Mouse (Mus musculus) midbrain, embryonic 12.5 days (tissue): ENCODE results near the gene Rhof. TPM values are rescaled to one million over a fixed set of nuclear protein-coding genes. Genes with fewer than 3 reads are reported as not detected.
A peak's percentile ranks its signal among the peaks of the same experiment; 100 is the strongest.

ENCODE experiments used
- ATAC-seq: fragments of 200-750 bp; cut with Nextera tagmentation; 2 replicates; pipeline ENCODE4 v1.8.0; 2017; ENCODE audit warnings: low read depth, moderate TSS enrichment, moderate library complexity; ENCODE audit not compliant: low FRiP score
- H3K27ac ChIP-seq: fragments of 300-500 bp; sonication (generic); replicated peaks from 2 replicates; pipeline ENCODE4 v1.5.1; 2016; ENCODE audit warnings: mild to moderate bottlenecking
- H3K27me3 ChIP-seq: fragments of 300-500 bp; sonication (generic); 2 replicates; pipeline ENCODE4 v1.6.1; 2016; ENCODE audit warnings: mild to moderate bottlenecking
- H3K36me3 ChIP-seq: fragments of 300-500 bp; sonication (generic); 2 replicates; pipeline ENCODE4 v1.6.1; 2016
- H3K4me1 ChIP-seq: fragments of 300-500 bp; sonication (generic); 2 replicates; pipeline ENCODE4 v1.6.1; 2016
- H3K4me2 ChIP-seq: fragments of 300-500 bp; sonication (generic); replicated peaks from 2 replicates; pipeline ENCODE4 v1.6.1; 2016; ENCODE audit warnings: mild to moderate bottlenecking, moderate library complexity
- H3K4me3 ChIP-seq: fragments of 300-500 bp; sonication (generic); 2 replicates; pipeline ENCODE4 v1.5.1; 2016; ENCODE audit warnings: mild to moderate bottlenecking
- H3K9ac ChIP-seq: fragments of 300-500 bp; sonication (generic); replicated peaks from 2 replicates; pipeline ENCODE4 v1.6.1; 2016; ENCODE audit warnings: mild to moderate bottlenecking, moderate library complexity
- H3K9me3 ChIP-seq: fragments of 300-500 bp; sonication (generic); 2 replicates; pipeline ENCODE4 v1.6.1; 2016; ENCODE audit warnings: mild to moderate bottlenecking
- WGBS: fragments of 180-500 bp; shearing (Covaris S2); methylation state at CpG from one replicate; pipeline ENCODE4 v1.1.7; 2016; 5-methylcytosine and 5-hydroxymethylcytosine counted together
- polyA plus RNA-seq: library from polyadenylated mRNA; unstranded; fragments of >200 nt; fragmentation: Nextera tagmentation; extraction: Ambion mirVana; gene quantifications from 2 replicates; pipeline ENCODE4 v1.2.1, GENCODE M21; 2016

Gene Rhof
- polyA plus RNA-seq, 1 experiment from 2014 or later, result 2.4 TPM

DNA sequence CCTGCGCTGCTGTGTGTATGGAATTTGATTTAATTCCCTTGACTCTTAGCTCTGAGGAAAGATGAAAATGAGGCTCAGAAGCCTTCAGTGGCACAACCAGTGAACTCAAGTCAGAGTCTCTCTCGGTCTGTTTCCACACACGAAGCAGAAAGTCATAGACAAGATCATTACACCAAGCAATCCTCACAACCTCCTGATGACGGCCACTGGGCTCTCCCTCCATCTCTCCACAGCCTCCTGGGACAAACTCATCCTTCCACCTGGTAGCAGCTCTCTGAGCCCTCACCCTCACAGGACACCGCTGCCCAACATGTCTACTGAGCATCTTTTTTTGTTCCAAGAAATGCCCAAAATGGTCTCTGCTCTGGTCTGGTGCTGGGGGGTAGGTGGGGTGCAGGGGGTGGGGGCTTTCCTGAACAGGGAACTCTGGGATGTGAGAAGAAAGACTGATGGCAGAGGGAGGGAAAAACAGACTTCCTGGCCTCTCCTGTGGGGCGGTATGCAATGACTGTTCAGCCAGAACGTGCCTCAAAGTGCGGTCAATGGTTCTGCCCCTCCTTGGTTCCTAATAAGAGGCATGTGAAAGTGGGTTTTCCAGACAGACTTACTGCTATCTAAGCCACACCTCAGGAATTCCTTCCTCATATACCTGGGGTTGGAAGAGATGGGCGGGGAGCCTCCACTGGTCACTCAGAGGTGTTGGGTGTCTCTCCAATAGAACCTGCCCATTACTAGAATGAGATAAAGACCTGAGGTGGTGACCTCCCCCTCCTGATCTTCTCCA is 2.3 kb downstream of the Rhof start:
- Histone ChIP-seq H3K4me1 (peaks cover 40% of the 10 kb centered on the region), H3K36me3 (peaks cover 64% of the 10 kb centered on the region), H3K4me3 (no peak overlapping the region), H3K9ac (no peak overlapping the region), H3K4me2 (no peak overlapping the region), H3K9me3 (no peaks in the 10 kb centered on the region), H3K27ac (no peak overlapping the region), H3K27me3 (peaks cover 7% of the 10 kb centered on the region; the same call in 1 of the 2 replicates)
- WGBS, result 91% methylated on average over 9 of the region's 9 CpGs
- no peak for ATAC-seq

DNA sequence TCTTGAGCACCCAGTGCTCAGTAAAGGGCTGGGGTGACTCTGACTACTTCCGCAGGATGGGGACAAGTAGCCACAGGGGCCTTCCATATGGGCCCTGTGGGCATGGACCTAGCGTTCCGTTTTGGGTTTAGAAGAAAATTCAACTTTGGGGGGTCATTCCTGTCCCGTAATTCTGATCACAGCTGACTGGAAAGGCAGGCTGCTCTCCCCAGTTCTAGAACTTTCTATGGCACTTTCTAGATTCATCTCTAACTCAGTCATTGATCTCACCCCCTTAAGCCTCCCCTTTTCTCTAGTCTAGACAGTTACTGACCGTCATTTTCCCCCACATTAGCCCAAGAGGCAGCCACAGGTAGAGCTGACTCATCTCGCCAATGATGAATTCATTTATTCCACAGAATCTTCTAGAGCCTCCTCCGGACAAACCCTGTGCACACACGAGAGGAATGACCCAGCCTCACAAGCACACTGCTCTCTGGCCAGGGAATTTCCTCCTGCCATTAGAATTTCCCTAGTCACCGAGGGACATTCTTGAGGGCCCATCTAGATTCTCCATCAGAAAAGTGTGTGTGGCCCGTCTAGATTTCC is 3.2 kb downstream of the Rhof start:
- no peak overlapping the region for H3K9ac ChIP-seq
- no peak for ATAC-seq
- H3K4me1 ChIP-seq, result peaks cover 30% of the 10 kb centered on the region
- H3K27ac ChIP-seq, result no peak overlapping the region
- WGBS, result 87% methylated on average over 10 of the region's 10 CpGs
- no peaks in the 10 kb centered on the region for H3K9me3 ChIP-seq
- H3K36me3 ChIP-seq, result peaks cover 59% of the 10 kb centered on the region
- no peak overlapping the region for H3K4me2 ChIP-seq
- H3K4me3 ChIP-seq, result no peak overlapping the region
- peaks cover 7% of the 10 kb centered on the region; the same call in 1 of the 2 replicates for H3K27me3 ChIP-seq

DNA sequence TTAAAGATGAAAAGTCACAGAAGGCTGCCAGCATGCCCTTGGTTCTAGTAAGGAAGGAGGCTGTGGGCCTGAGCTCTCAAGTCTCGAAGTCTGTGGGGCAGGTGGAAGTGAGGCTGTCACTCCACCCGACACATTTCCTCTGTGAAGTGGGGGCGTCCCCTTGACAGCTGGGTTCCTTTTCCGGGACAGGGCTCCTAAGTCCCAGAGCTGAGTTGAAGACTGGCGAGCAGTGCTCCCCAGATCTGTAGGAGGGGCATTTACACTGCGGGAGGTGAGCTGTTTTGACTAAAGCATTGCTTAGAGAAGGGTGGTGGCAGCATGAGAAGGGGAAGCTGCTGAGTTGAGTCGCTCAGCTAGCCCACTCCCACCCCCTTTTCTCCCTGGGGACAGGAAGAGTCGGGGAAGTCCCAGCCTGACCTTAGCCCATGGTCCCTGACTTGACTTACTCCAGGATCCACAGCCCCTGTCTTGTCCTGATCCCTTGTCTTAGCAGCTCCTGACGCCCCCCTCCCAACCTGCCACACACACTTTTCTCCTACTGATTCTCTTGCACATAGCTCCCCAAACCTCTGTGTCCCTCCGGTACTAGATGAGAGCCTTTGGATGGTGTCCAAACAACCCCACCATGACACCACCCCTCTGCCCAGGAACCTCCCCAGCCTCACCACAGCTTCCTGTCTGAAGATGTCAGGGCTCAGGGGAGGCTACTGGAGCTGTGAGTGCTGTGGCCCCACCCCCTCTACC is 3.9 kb downstream of the Rhof start:
- Histone ChIP-seq H3K27me3 (peaks cover 7% of the 10 kb centered on the region; the same call in 1 of the 2 replicates), H3K4me2 (no peak overlapping the region), H3K27ac (no peak overlapping the region), H3K36me3 (peaks cover 58% of the 10 kb centered on the region), H3K4me1 (peaks cover 23% of the 10 kb centered on the region), H3K9ac (no peak overlapping the region), H3K9me3 (no peaks in the 10 kb centered on the region), H3K4me3 (no peak overlapping the region)
- 58% methylated on average over 10 of the region's 10 CpGs for WGBS
- no peak for ATAC-seq

DNA sequence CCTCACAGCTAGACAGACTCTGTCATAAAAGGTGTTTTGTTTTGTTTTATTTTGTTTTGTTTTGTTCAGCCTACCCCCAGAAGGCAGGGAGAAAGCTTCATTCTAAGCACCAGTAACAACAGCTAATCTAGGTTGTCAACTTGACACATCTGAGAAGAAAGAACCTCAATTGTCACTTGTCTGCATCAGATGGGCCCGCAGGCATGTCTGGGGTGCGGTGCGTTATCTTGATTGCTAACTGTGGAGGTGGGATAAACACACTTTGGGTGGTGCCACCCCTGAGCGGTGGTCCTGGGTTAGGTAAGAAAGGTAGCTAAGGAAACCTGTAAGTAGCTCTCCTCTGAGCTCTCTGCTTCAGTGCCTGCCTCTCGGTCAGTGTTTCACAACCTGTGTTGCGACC is 5.5 kb downstream of the Rhof start:
- Histone ChIP-seq H3K4me1 (peaks cover 8% of the 10 kb centered on the region), H3K36me3 (peaks cover 68% of the 10 kb centered on the region), H3K9ac (no peak overlapping the region; the same call in 1 of the 2 replicates), H3K4me3 (no peak overlapping the region), H3K27ac (no peak overlapping the region), H3K4me2 (no peak overlapping the region), H3K27me3 (peaks cover 7% of the 10 kb centered on the region; the same call in 1 of the 2 replicates), H3K9me3 (no peaks in the 10 kb centered on the region)
- no peak for ATAC-seq
- 85% methylated on average over 6 of the region's 6 CpGs for WGBS

DNA sequence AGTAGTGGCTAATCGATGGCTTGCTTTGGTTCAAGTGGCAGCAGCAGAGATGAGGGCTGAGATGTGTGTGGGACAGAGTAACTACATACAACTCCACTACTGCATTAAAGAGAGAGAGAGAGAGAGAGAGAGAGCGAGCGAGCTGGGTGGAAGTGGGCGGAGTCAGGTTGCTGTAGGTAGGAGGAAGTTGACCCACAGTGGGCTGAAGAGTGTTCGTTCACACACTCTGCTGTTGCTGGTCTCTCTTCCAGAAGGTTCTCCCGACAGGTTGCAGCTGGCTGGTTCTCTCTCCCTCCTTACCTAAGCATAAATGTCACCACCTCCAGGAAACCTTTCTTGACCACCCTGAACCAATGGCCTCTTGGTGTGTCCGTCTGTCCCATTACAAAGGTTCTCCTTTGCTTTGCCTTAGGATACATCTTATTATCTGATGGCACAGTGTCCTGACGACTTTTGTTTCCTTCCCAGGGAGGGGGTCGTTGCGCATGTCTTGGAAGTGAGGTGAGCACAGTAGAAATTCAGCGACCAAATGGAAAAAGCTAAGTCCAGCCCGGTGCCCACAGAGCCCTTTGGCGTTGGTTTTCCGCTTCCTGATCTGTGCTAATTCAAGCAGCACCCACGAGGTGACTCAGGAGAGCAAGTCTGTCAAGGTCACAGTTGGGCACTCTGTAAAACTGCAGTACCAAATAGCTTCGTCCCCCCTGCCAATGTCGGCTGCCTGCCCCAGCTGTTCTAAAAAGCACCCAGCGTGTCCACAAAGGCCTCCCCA is 6.7 kb downstream of the Rhof start:
- no peak overlapping the region for H3K4me2 ChIP-seq
- no peaks in the 10 kb centered on the region for H3K27me3 ChIP-seq
- H3K27ac ChIP-seq, result no peak overlapping the region
- no peaks in the 10 kb centered on the region for H3K9me3 ChIP-seq
- no peak overlapping the region for H3K4me3 ChIP-seq
- H3K36me3 ChIP-seq, result peaks cover 63% of the 10 kb centered on the region
- H3K4me1 ChIP-seq, result peaks cover 3% of the 10 kb centered on the region; the same call in 1 of the 2 replicates
- H3K9ac ChIP-seq, result no peak overlapping the region
- no peak for ATAC-seq
- WGBS, result 87% methylated on average over 18 of the region's 18 CpGs

DNA sequence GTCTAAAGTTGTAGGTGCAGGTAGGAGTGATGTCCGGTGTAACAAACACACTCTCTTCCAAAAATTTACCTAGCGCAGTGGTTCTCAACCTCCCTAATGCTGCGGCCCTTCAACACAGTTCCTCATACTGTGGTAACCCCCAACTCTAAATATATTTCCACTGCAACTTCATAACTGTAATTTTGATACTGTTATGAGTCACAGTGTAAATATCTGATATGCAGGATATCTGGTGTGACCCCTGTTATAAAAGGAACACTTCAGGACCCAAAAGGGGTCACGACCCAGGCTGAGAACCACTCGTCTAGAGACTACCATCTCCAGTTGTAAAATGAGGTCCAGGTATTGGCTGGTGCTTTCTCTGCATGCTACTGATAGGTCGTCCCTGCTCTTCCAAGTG is 7.4 kb downstream of the Rhof start:
- Histone ChIP-seq H3K9ac (no peak overlapping the region), H3K27ac (no peak overlapping the region), H3K27me3 (no peaks in the 10 kb centered on the region), H3K4me3 (no peak overlapping the region), H3K36me3 (peaks cover 59% of the 10 kb centered on the region), H3K4me1 (peaks cover 4% of the 10 kb centered on the region; the same call in 1 of the 2 replicates), H3K9me3 (no peaks in the 10 kb centered on the region), H3K4me2 (no peak overlapping the region)
- WGBS, result 84% methylated on average over 6 of the region's 6 CpGs
- ATAC-seq, result no peak

DNA sequence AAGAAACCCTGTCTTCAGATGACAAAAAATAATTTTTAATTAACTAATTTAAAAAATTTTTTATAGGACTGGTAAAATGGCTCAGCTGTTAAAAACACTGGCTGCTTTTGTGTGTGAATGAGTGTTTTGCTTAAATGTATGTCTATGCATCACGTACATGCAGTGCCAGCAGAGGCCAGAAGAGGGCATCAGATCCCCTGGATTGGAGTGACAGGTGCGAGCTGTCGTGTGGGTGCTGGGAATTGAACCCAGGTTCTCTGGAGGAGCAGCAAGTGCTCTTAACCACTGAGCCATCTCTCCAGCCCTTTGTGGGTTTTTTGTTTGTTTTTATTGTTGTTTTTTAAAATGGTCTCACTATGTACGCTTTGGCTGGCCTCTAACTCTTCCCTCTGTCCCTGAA is 10.3 kb downstream of the Rhof start:
- no peak for ATAC-seq
- 93% methylated on average over 4 of the region's 4 CpGs for WGBS
- no peak overlapping the region for H3K9ac ChIP-seq
- H3K36me3 ChIP-seq, result peaks cover 32% of the 10 kb centered on the region
- no peak overlapping the region for H3K4me2 ChIP-seq
- H3K4me3 ChIP-seq, result no peak overlapping the region
- no peaks in the 10 kb centered on the region for H3K9me3 ChIP-seq
- no peak overlapping the region for H3K27ac ChIP-seq
- H3K4me1 ChIP-seq, result peaks cover 4% of the 10 kb centered on the region; the same call in 1 of the 2 replicates
- H3K27me3 ChIP-seq, result no peaks in the 10 kb centered on the region

DNA sequence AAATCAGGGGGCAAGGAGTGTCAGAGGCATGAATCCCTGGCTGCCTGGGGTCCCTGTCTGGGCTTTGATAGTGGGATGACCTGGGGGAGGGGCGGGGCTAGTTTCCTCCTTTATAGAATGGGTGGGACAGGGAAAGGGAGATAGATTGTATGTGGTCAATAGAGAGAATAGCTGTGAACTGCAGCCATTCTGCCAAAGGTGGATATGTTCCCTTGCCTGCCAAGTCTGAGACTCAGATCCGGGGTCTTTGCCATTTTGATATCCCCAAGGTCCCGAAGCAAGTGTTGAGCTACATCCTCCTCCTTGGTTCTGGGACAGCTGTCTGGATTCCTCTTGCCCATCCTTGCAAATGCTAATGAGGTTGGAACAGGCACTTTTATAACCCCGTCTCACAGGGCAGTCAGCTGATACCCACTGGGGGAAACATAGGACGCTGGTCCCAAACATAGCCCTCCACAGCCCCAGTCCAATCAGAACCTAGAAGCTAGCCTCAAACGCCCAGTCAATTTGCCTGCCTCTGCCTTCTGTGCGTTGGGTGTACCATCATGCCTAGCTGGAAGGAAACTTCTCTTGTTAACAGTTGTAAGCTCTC is 11.8 kb downstream of the Rhof start:
- no peaks in the 10 kb centered on the region for H3K27me3 ChIP-seq

DNA sequence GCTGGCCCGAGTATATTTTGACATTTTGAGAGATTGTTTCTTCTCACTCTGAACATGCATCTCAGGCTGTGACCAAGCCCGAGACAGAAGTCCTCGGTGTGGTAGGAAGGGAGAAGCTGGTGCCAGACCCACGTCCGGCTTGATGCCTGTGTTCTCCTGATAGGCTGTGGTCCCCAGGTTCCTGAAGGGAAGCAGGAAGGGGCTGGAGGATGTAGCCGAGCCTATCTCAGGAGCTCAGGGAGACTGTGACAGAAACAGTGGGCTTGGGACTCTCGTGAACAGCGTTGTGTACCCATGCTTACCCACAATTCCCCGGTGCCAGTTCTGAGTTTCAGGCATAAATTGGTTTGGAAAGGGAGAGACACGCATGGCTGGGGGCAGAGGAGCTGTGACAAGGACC is 13.7 kb downstream of the Rhof start:
- ATAC-seq, result no peak
- peaks cover 17% of the 10 kb centered on the region for H3K36me3 ChIP-seq
- H3K4me2 ChIP-seq, result no peak overlapping the region
- no peaks in the 10 kb centered on the region for H3K9me3 ChIP-seq
- peaks cover 4% of the 10 kb centered on the region; the same call in 1 of the 2 replicates for H3K4me1 ChIP-seq
- no peak overlapping the region for H3K4me3 ChIP-seq
- no peaks in the 10 kb centered on the region for H3K27me3 ChIP-seq
- WGBS, result 85% methylated on average over 10 of the region's 10 CpGs
- H3K9ac ChIP-seq, result no peak overlapping the region
- no peak overlapping the region for H3K27ac ChIP-seq

More for the DNA sequence above, 11.8 kb downstream of the Rhof start:
- no peak overlapping the region for H3K27ac ChIP-seq
- peaks cover 4% of the 10 kb centered on the region; the same call in 1 of the 2 replicates for H3K4me1 ChIP-seq
- H3K9me3 ChIP-seq, result no peaks in the 10 kb centered on the region
- H3K36me3 ChIP-seq, result peaks cover 27% of the 10 kb centered on the region
- WGBS, result 69% methylated on average over 7 of the region's 7 CpGs
- no peak overlapping the region for H3K4me3 ChIP-seq
- no peak for ATAC-seq
- H3K9ac ChIP-seq, result no peak overlapping the region
- no peak overlapping the region for H3K4me2 ChIP-seq

DNA sequence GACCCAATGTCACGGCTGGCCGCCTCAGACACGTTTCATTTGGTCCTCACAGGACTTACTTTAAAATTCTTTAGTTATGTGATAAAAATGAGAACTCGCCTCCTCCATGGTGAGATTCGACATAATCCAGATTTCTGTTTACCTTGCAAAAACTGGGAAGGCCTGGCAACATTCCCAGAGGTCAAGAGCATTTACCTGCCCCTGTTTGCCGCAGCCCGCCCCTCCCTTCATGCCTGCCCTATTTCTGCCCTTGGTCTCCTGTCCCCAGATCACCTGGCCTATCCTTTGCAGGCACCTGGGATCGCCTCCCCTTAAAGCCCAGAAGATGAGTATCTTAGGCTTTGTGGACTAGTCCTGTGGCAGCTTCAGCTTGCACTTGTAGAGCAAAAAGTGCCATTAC is 14.7 kb downstream of the Rhof start:
- H3K9ac ChIP-seq, result no peak overlapping the region

DNA sequence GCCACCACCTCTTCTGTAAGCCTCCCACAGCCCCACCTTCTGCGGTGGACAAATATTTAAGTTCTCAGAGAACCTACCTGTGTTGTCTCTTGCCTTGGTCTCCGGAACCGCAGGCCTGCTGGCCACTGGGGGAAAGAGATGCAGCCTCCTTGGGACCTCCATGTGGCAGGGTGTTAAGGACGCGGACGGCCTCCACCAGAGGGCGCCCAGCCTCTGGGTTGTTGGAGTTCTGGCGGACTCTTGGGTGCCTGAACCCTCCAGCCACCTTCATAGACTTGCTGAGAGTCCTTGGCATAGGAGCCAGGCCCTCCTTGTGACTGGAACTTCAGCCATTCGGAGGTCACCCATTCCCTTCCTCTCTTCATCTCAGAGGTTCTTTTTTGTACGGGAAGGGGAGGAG is 15.2 kb downstream of the Rhof start:
- H3K27ac ChIP-seq, result no peak overlapping the region
- H3K9me3 ChIP-seq, result no peaks in the 10 kb centered on the region
- no peak overlapping the region for H3K9ac ChIP-seq
- no peak overlapping the region for H3K4me2 ChIP-seq
- 0 out of 2 replicates have a peak, but pooled peaks have one; percentile 62 for ATAC-seq
- WGBS, result 15% methylated on average over 10 of the region's 10 CpGs
- H3K4me3 ChIP-seq, result no peak overlapping the region
- no peaks in the 10 kb centered on the region for H3K27me3 ChIP-seq
- H3K36me3 ChIP-seq, result 0 out of 2 replicates have a peak, but pooled peaks cover 2% of the 10 kb centered on the region
- peaks cover 4% of the 10 kb centered on the region; the same call in 1 of the 2 replicates for H3K4me1 ChIP-seq

More for the DNA sequence above, 14.7 kb downstream of the Rhof start:
- Histone ChIP-seq H3K27me3 (no peaks in the 10 kb centered on the region), H3K27ac (no peak overlapping the region), H3K4me2 (no peak overlapping the region), H3K4me3 (no peak overlapping the region), H3K9me3 (no peaks in the 10 kb centered on the region), H3K36me3 (0 out of 2 replicates have a peak, but pooled peaks cover 7% of the 10 kb centered on the region), H3K4me1 (peaks cover 4% of the 10 kb centered on the region; the same call in 1 of the 2 replicates)
- no peak for ATAC-seq
- 86% methylated on average over 8 of the region's 8 CpGs for WGBS
